Mouse (Mus musculus): ENCODE measurements around the gene Gtf2a1.

DNA sequence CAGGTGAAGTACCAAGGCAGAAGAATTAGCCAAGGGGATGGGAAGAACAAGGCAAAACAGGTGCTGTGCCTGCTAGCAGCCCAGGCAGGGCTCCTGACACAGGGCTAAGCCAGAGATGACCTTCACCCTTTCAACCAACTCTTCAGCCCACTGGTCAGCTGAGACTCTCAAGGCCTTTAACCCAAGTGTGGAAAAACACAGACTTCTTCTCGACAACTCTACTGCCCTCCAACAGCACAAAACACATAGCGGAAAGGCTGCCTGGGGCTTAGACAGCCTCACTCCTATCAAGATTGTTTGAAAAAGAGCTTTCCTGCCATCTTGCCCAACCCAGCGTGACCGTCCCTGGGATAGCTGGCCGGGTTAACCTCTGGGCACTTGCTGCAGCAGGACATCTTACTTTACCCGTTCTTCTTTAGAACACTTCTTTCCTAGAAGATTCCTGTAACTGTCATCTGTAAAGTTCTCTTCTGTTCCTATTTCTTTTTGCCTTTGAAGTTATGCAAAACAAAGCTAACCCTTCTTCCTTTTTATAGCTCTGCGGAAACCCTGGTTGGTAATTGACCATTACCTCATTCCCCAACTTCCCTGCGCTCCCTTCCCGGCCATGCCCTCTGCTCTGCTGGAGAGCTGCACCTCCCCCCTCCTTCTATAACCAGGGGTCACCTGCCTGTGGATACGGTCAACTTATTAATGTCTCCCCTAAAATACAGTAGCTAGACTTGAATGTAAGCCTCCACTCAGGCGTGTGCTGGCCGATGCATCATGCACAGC, 47.0 kb upstream of the Gtf2a1 start:
- TF ChIP-seq CTCF (IDR thresholded peaks at IDR 0.05; ENCODE audit: insufficient read depth, low read length) (no peak), POLR2A (IDR thresholded peaks at IDR 0.05; ENCODE audit: borderline replicate concordance, extremely low read depth, low read depth, low read length) (no peak)
